Mouse (Mus musculus) stomach, postnatal 0 days (tissue): ENCODE results near the gene Gm47985. TPM values are rescaled to one million over a fixed set of nuclear protein-coding genes. Genes with fewer than 3 reads are reported as not detected.

Experiments
- ATAC-seq: fragments of 200-750 bp; cut with Nextera tagmentation; 2 replicates; pipeline ENCODE4 v1.8.0; 2017; ENCODE audit not compliant: low FRiP score, low TSS enrichment
- DNase-seq: peaks from one replicate; pipeline ENCODE4 v3.0.0-alpha.2; 2016; ENCODE audit warnings: low spot score
- H3K27ac ChIP-seq: fragments of 300-500 bp; sonication (generic); replicated peaks from 2 replicates; pipeline ENCODE4 v1.5.1; 2014; ENCODE audit warnings: mild to moderate bottlenecking, control low read depth
- H3K27me3 ChIP-seq: fragments of 300-500 bp; sonication (generic); 2 replicates; pipeline ENCODE4 v1.6.1; 2014; ENCODE audit warnings: low read length; ENCODE audit not compliant: control insufficient read depth, insufficient read depth
- H3K36me3 ChIP-seq: fragments of 300-500 bp; sonication (generic); 2 replicates; pipeline ENCODE4 v1.6.1; 2014; ENCODE audit warnings: low read length, mixed read lengths; ENCODE audit not compliant: control insufficient read depth, insufficient read depth
- H3K4me1 ChIP-seq: fragments of 300-500 bp; sonication (generic); replicated peaks from 2 replicates; pipeline ENCODE4 v1.6.1; 2014; ENCODE audit warnings: antibody characterized with exemption; ENCODE audit not compliant: control insufficient read depth, insufficient read depth
- H3K4me2 ChIP-seq: fragments of 300-500 bp; sonication (generic); replicated peaks from 2 replicates; pipeline ENCODE4 v1.6.1; 2014; ENCODE audit warnings: low read depth, mild to moderate bottlenecking, control low read depth, moderate library complexity
- H3K4me3 ChIP-seq: fragments of 300-500 bp; sonication (generic); 2 replicates; pipeline ENCODE4 v1.5.1; 2014; ENCODE audit warnings: low read depth, low read length, control low read depth
- H3K9ac ChIP-seq: fragments of 300-500 bp; sonication (generic); 2 replicates; pipeline ENCODE4 v1.6.1; 2014; ENCODE audit warnings: mild to moderate bottlenecking, low read length, control low read depth, mixed read lengths
- H3K9me3 ChIP-seq: fragments of 300-500 bp; sonication (generic); 2 replicates; pipeline ENCODE4 v1.6.1; 2016; ENCODE audit warnings: low read length; ENCODE audit not compliant: control insufficient read depth
- CTCF ChIP-seq: IDR thresholded peaks from 2 replicates; pipeline ENCODE4 v1.5.1; 2016; ENCODE audit warnings: antibody characterized with exemption, low read depth, mild to moderate bottlenecking, moderate library complexity
- EP300 ChIP-seq: optimal IDR thresholded peaks from 2 replicates; pipeline ENCODE3; 2016; ENCODE audit warnings: antibody characterized with exemption
- WGBS: fragments of 180-500 bp; shearing (Covaris S2); extraction: QIAGEN DNeasy Blood & Tissue Kit; methylation state at CpG from one replicate; pipeline ENCODE4 v1.1.7; 2014; 5-methylcytosine and 5-hydroxymethylcytosine counted together
- polyA plus RNA-seq: library from polyadenylated mRNA; unstranded; fragments of >200 nt; fragmentation: Nextera tagmentation; extraction: Ambion mirVana; gene quantifications from 2 replicates; pipeline ENCODE4 v1.2.1, GENCODE M21; 2015

Gm47985 gene
- polyA plus RNA-seq, 1 experiment from 2014 or later: not detected

- TF ChIP-seq CTCF (no peak), EP300 (no peak)
- no peaks in the 10 kb centered on the region for H3K27me3 ChIP-seq
- H3K9me3 ChIP-seq: no peaks in the 10 kb centered on the region
- H3K9ac ChIP-seq: no peak overlapping the region
- H3K36me3 ChIP-seq: no peaks in the 10 kb centered on the region
- no peak for ATAC-seq
- H3K4me1 ChIP-seq: no peaks in the 10 kb centered on the region
- DNase-seq: no peak
- H3K4me3 ChIP-seq: no peak overlapping the region
- WGBS: 49% methylated on average over 3 of the region's 3 CpGs
- H3K27ac ChIP-seq: no peak overlapping the region
- no peak overlapping the region for H3K4me2 ChIP-seq
These were observed 34.1 kb downstream of the Gm47985 start for GRCm38 (mm10) chr1:151216417-151216816.

- Histone ChIP-seq H3K4me1 (no peaks in the 10 kb centered on the region), H3K27ac (no peak overlapping the region), H3K4me3 (no peak overlapping the region), H3K4me2 (no peak overlapping the region), H3K9ac (no peak overlapping the region), H3K9me3 (no peaks in the 10 kb centered on the region), H3K36me3 (no peaks in the 10 kb centered on the region), H3K27me3 (no peaks in the 10 kb centered on the region)
- ATAC-seq (no peak), DNase-seq (no peak)
- WGBS: 84% methylated on average over 5 of the region's 5 CpGs
- TF ChIP-seq CTCF (no peak), EP300 (no peak)
These were observed 36.7 kb downstream of the Gm47985 start for GRCm38 (mm10) chr1:151219045-151219444.

- ATAC-seq: no peak
- 74% methylated on average over 7 of the region's 7 CpGs for WGBS
- no peak for DNase-seq
- no peaks in the 10 kb centered on the region for H3K27me3 ChIP-seq
- TF ChIP-seq CTCF: no peak
- H3K4me1 ChIP-seq: no peaks in the 10 kb centered on the region
- no peak overlapping the region for H3K4me2 ChIP-seq
- H3K9me3 ChIP-seq: no peaks in the 10 kb centered on the region
- H3K9ac ChIP-seq: no peak overlapping the region
- H3K36me3 ChIP-seq: no peaks in the 10 kb centered on the region
- no peak overlapping the region for H3K4me3 ChIP-seq
- no peak overlapping the region for H3K27ac ChIP-seq
These were observed 37.8 kb downstream of the Gm47985 start for GRCm38 (mm10) chr1:151220098-151220497.

GRCm38 (mm10) chr1:151222561-151223267, 40.4 kb downstream of the Gm47985 start:
- H3K27me3 ChIP-seq: no peaks in the 10 kb centered on the region
- H3K9ac ChIP-seq: no peak overlapping the region
- H3K4me2 ChIP-seq: no peak overlapping the region
- TF ChIP-seq CTCF (no peak), EP300 (no peak)
- H3K36me3 ChIP-seq: no peaks in the 10 kb centered on the region
- H3K27ac ChIP-seq: no peak overlapping the region
- WGBS: 86% methylated on average over 10 of the region's 10 CpGs
- no peaks in the 10 kb centered on the region for H3K4me1 ChIP-seq
- H3K9me3 ChIP-seq: no peaks in the 10 kb centered on the region
- no peak for DNase-seq
- no peak overlapping the region for H3K4me3 ChIP-seq
- no peak for ATAC-seq

GRCm38 (mm10) chr1:151223377-151223776, 41.0 kb downstream of the Gm47985 start:
- no peak overlapping the region for H3K4me2 ChIP-seq
- DNase-seq (no peak), ATAC-seq (no peak)
- H3K4me3 ChIP-seq: no peak overlapping the region
- no peaks in the 10 kb centered on the region for H3K27me3 ChIP-seq
- TF ChIP-seq CTCF (no peak), EP300 (no peak)
- 60% methylated on average over 1 of the region's 1 CpGs for WGBS
- no peak overlapping the region for H3K27ac ChIP-seq
- H3K36me3 ChIP-seq: no peaks in the 10 kb centered on the region
- H3K9me3 ChIP-seq: no peaks in the 10 kb centered on the region
- H3K4me1 ChIP-seq: no peaks in the 10 kb centered on the region
- H3K9ac ChIP-seq: no peak overlapping the region

- TF ChIP-seq CTCF (no peak), EP300 (no peak)
- H3K4me2 ChIP-seq: no peak overlapping the region
- H3K9ac ChIP-seq: no peak overlapping the region
- no peaks in the 10 kb centered on the region for H3K4me1 ChIP-seq
- H3K4me3 ChIP-seq: no peak overlapping the region
- ATAC-seq (no peak), DNase-seq (no peak)
- no peaks in the 10 kb centered on the region for H3K36me3 ChIP-seq
- H3K27me3 ChIP-seq: no peaks in the 10 kb centered on the region
- no peaks in the 10 kb centered on the region for H3K9me3 ChIP-seq
- WGBS: 92% methylated on average over 1 of the region's 1 CpGs
- H3K27ac ChIP-seq: no peak overlapping the region
These were observed 42.2 kb downstream of the Gm47985 start for GRCm38 (mm10) chr1:151224536-151224935.
